Mouse (Mus musculus) retina, embryonic 14.5 days (tissue): ENCODE data around the gene Ubr2.

Source experiments
- DNase-seq: peaks from one replicate; pipeline ENCODE4 v3.0.0-alpha.2; 2015; ENCODE audit warnings: low spot score

The Ubr2 gene

DNA sequence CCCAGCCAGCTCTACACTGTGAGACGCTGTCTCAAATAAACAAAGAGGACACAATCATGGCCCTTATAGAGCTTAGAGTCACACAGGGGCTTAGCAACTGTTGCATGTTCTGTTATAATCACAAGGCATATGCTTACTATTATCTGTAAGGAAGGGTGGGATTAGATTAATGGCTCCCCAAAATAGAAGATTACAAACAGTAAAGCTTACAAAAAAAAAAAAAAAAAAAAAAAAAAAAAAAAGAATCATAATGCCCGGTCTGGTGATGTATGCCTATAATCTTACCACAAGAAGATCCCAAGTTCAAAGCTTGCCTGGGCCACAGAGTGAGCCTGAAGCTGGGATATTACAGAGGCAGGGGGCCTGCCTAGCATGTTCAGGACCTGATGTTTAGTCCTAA, 130.0 kb downstream of the Ubr2 start:
- DNase-seq: no peak

DNA sequence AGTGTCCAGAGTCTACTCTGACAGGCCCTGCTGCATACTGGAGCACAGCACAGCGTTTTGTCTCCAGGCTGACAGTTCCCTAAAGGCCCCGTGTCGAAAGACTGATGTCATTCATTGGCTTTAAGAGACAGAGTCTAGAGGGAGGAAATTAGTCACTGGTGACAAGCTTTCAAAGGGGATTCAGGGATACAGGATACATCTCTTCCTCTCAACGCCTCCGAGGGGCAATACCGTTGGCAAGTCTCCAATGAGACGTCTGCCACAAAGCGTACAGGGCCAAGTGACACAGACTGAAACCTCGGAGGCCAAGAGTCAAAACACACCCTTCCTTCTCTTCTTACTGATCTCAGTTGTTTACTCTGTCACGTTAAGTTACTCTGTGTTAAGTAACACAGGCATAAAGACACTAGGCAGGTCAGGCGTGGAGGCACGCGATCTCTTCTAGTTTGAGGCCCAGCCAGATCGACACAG, 130.5 kb downstream of the Ubr2 start:
- no peak for DNase-seq
